Mouse (Mus musculus) c-Kit-positive CD71-positive TER-119-negative erythroid progenitor cells, embryonic 14.5 days (primary cell): ENCODE results near the gene Nrbp1.

ENCODE experiments used
- DNase-seq: peaks from one replicate; pipeline ENCODE4 v3.0.0-alpha.2; 2013; ENCODE audit warnings: low read depth

The Nrbp1 gene

GRCm38 (mm10) chr5:31240637-31241521 is at the start of gene Nrbp1, which contains the start of gene Gm9970:
TSS of gene Nrbp1 (plus strand) at chr5:31240864.
TSS of gene Gm9970 (minus strand) at chr5:31241232.
- peak; percentile 90 for DNase-seq

DNA sequence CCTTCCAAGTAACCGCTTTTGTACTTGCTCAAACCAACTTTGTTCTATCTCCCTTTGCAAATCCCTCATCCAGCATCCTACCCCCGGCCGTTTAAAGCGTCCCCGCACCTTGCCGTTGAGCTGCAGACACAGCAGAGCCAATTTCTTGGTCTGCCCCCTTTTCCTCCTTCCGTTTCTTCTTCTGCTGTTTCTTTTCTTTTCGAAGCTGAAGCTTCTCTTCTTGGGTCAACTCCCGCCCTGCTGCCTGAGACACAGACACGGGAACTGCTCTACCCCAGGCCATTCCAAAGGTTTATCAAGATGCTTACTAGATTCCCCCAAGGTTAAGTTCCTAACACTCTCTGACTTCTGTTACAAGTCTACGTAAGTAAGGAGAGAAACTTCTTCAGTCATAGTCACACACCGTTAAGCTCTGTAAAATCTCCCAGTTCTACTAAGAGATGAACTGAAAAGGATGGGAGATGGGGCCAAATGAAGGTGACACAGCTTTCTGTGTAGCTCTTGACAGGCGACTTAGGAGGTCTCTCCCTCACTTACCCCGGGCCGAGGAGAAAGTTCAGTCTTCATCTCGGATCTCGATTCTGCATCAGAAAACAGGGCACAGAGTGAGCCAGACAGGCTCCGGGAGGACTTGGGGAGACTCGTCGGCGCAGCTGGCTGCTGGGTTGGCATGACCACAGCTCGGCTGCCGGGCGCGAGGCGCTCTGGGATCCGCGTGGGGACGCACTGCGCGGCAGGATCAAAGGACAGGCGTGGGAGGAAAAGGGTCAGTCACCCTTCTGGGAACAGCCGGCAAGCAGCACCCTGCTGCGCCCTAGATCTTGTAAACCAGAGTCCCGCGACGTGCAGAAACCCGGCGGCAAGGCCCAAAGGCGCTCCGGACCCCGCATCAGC is 48.4 kb upstream of the Nrbp1 start:
- DNase-seq, result no peak

DNA sequence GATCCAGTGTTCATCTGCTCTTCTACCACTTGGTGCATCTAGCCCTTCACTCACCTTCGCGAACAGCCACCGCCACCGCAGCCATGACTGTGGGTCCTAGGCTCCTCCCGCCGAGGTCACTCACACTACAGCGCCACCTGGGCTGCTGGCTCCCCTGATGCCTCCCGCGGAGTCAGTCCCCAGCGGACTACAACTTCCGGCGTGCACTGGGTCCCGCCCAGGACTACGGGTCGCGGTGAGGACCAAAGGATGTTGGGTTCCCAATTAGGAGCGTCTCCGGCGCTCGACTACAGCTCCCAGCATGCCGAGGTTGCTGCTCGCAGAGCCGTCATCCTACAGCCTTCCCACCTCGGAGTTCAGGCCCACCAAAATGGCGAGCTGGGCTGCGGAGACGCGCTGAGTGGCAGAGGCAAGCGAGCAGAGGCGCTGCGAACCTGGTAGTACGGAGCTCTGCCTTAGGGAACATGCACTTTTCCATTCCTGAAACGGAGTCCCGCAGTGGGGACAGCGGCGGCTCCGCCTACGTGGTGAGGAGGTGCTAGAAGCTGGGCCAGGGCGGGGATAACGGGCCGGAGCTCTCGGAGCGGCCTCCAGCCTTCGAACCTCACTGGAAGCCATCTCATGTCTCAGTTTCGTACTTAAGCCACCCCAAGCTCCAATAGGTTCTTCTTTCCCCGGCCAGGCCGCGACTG is 47.6 kb upstream of the Nrbp1 start, which contains the start of the genes Snx17 and Eif2b4:
Gene Snx17, plus strand, starts transcription at position 289 of the 692 bp plus-strand sequence.
Gene Eif2b4, minus strand, starts transcription at position 492 of the 692 bp plus-strand sequence.
- peak; percentile 99 for DNase-seq

- no peak for DNase-seq
These were observed 46.9 kb upstream of the Nrbp1 start for GRCm38 (mm10) chr5:31193631-31194281.

- DNase-seq, result no peak
These were observed 45.9 kb upstream of the Nrbp1 start for GRCm38 (mm10) chr5:31194486-31195485.

DNA sequence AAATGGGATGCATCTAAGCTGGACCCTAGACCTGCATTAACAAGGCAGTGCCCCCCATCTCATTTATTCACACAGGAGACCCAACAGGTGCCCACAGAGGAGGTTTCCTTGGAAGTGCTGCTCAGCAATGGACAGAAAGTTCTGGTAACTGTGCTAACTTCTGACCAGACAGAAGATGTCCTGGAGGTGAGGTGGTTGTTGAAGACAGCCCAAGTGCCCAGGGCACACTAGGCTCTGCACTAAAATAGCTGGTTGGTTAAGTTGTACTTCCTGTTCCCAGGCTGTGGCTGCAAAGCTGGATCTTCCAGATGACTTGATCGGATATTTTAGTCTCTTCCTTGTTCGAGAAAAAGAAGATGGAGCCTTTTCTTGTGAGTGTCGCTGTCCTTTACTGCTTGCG is 45.0 kb upstream of the Nrbp1 start:
- no peak for DNase-seq

- no peak for DNase-seq
These were observed 44.5 kb upstream of the Nrbp1 start for GRCm38 (mm10) chr5:31196207-31196606.

- DNase-seq, result no peak
These were observed 43.6 kb upstream of the Nrbp1 start for GRCm38 (mm10) chr5:31197072-31197471.

DNA sequence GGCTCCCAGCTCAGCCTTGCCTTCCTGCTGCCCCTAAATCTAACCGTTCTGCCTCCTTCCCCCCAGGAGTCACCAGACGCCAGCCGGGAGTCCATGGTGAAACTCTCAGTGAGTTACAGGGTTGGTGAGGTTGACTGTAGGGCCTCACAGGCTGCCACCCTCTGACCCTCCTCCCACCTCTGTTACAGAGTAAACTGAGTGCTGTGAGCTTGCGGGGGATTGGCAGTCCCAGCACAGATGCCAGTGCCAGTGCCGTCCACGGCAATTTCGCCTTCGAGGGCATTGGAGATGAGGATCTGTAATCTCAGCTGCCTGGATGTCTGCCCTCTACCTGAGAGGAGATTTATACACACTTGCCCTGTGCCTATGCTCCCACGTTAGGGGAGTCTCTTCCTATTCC is 42.5 kb upstream of the Nrbp1 start:
- DNase-seq, result no peak

DNA sequence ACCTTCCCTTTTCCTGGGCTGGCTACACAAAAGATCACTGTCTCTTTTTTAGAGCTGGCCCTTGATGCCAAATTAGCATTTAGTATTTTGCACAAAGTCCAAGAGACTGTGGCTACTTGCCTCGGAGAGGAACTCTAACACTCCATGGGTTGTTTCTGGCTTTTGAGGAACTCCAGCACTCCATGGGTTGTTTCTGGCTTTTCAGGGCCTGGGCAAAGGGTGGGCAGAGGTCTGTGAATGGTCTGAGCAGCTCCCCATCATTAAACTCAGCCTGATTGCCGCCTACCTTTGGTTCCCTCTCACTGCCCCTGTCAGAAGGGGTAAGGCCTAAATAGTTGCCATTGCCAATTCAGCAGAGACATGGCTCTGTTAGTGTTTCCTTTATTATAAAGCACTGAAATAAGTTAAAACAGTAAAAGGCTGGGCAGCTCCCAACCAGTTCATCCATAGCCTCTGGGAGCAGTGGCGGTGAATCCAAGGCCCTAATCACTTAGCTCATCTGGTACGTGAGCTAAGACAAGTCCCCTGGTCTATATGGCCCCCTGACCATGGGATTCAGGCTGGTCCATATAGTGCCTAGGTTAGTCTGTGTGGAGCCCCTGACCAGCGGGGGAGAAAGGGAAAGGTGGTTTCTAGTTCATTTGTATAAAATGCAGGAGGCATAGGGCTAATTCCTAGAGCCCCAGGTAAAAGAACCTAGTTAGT is 41.9 kb upstream of the Nrbp1 start:
- no peak for DNase-seq

DNA sequence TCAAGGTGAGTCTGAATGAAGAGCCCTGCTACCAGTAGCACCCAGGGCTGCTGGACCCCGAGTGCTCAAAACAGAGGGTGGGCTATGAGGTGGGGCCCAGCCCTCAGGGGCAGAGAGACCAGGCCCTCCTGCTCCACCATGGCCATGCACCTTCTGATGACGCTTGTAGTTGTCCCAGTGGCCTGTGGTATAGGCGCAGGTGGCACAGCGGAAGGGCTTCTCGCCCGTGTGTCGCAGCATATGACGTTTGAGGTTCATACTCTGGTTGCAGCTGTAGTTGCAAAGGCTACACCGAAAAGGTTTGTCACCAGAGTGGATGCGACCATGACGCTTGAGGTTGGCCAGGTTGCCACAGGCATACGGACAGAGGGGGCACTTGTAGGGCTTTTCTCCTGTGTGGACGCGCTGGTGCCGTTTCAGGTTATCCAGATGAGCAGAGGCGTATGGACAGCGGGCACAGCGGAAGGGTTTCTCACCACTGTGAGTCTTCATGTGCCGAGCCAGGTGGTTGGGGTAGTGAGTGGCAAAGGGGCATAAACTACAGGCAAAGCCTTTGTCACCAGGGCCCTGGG is 41.3 kb upstream of the Nrbp1 start:
- no peak for DNase-seq

DNA sequence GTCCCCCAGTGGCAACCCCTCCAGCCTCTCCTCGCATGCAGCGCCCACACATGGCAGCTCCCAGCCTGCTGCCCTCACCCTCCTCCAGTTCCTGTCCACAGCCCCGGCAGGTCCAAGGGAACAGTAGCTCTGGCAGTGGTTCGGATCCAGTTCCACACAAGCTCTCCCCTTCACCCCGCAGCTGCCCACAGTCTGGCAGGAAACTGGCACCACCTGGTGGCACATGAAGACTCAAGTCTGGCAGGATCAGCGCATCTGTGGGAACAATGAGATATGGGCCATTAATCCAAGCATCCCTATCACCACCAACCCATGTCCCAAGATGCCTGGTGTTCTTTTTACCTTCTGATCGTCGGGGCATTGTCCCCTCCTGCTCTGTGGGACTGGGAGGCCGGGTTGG is 40.8 kb upstream of the Nrbp1 start:
- no peak for DNase-seq

DNA sequence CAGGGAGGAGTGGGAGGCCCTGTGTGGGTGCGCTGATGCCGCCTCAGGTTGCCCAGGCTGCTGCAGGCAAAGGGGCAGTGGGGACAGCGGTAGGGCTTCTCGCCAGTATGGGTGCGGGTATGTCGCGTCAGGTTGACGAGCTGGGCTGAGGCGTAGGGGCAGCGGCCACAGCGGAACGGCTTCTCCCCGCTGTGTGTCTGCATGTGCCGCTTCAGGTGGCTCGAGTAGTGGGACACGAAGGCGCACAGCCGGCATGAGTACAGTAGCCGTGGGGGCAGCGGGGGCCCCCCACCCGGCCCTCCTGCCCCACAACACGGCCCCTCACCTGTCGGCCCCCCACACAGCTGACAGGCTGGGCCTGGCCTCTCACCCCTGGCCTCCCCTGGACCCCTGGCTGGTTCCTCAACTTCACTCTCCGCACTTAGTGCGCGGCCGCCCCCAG is 40.3 kb upstream of the Nrbp1 start:
- no peak for DNase-seq

- no peak for DNase-seq
These were observed 39.5 kb upstream of the Nrbp1 start for GRCm38 (mm10) chr5:31201042-31201741.

- DNase-seq, result peak; percentile 94
These were observed 38.7 kb upstream of the Nrbp1 start, which contains the start of gene Zfp513 for GRCm38 (mm10) chr5:31201742-31202590. TSS of gene Zfp513 (minus strand) at chr5:31202303.

DNA sequence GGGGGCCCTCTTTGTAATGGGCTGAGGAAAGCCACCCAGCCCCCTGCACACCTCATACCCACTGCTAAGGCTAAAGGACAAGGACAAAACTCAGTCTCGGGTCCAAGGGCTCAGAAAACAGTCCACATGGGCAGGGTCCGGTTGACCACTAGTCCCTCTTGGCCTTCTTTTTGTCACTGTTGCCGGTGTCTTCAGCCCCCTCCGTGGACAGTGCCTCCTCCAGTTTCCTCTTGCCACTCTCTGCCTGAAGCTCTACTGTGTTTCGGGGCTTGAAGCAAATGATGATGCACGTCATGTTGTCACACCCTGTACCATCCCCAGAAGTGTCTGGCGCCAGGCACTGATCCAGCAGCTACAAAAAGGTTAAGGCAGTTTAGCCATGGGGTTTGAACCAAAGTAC is 37.7 kb upstream of the Nrbp1 start:
- no peak for DNase-seq

- no peak for DNase-seq
These were observed 36.8 kb upstream of the Nrbp1 start for GRCm38 (mm10) chr5:31203866-31204265.
